Mouse (Mus musculus) cerebellum, adult 9-10 months (tissue): ENCODE results near the gene Colgalt2.
"Not testable (repeated sequence)": the region's sequence is repeated elsewhere in the genome, so short reads cannot be mapped to it uniquely, and the experiment has no call there.

Experiments
- DNase-seq: peaks from one replicate; pipeline ENCODE4 v3.0.0; 2022

Colgalt2 gene

GRCm38 (mm10) chr1:152422295-152422694 lies 22.7 kb downstream of the Colgalt2 start:
- DNase-seq = no peak

- no peak for DNase-seq
These were observed 23.4 kb downstream of the Colgalt2 start for GRCm38 (mm10) chr1:152423052-152423451.

DNA sequence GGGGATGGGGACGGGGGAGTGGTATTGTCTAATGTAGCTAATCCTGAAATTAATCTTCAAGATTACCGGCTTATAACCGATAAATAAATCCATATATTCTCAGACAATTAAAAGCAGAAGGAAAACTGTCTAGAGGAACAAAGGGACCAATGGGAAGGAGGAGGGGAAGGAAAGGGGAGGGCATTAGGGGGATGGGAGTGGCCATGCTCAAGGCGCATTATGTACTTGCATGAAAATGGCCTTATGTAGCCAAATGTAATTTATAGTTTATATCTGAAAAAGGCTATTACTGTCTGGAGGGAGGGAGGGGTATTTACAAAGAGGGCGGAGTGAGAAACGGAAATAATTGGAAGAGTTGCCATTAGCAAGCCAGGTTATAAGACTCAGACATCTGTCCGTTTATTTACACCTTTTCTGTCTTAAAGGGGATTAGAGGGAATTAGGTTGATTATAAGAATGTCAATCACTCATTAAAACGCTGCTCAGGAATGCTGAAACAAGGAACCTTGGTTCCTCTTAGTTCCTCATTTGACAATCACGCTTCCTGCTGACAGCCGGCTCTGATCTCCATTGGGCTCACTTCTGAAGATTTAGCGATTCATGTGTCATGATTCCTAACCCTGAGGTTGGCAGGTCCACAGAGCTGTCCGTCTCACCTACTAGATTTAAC lies 28.4 kb downstream of the Colgalt2 start:
- DNase-seq = no peak

DNA sequence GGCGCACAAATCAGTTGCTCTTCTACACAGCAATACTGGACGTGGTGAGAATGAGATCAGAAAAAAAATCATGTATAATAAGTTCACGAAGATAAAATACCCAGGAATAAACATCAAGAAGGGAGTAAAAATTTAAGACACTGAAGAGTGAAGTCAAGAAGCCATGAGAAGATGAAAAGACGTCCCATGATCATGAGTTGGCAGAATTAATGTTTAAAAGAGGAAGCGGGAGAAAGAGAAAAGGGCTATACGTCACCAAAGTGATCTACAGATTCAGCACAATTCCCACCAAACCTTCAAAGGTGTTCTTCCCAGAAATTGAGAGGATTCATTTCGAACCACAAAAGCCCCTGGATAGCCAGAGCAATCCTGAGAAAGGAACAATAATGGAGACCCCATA lies 30.2 kb downstream of the Colgalt2 start:
- no peak for DNase-seq

GRCm38 (mm10) chr1:152434166-152434565 lies 34.5 kb downstream of the Colgalt2 start:
- DNase-seq = no peak

GRCm38 (mm10) chr1:152437518-152437917 lies 37.9 kb downstream of the Colgalt2 start:
- DNase-seq = not testable (repeated sequence)

- DNase-seq = no peak
These were observed 39.8 kb downstream of the Colgalt2 start for GRCm38 (mm10) chr1:152439408-152439807.

DNA sequence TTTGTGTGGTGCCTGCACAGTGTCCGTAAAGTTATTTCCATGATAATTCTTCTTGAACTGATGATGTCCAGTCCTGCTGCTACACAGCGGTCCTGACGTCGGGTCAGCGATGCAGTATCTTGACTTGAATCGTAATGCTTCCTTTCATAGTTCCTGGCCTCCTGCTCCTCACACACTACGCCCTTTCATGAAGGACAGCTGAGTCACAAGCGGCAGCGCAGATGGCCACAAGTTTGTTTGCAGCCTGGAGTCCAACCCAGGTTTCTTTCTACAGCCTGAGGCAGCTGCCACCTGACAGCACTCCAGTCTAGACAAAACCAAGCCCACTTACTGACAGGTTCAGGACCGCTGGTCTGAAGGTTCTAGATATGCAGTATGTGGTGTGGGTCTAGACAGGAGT lies 40.2 kb downstream of the Colgalt2 start:
- no peak for DNase-seq

DNA sequence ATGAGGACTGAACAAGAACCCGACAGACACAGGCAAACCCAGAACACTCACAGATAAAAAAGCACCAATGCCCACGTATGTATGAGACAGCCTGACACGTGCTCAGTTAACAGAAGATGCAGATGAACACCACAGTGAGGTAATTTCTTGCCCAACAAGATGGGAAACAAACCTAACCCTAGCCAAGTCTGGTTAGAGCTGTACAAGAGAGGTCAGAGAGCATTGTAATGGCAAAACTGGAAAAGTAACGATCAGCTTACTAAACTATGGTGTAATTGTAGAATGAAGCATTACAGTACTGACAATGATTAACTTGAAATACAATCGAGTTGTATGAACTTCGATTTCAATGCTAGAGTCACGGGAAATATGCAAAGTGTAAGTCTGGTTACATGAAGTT lies 45.0 kb downstream of the Colgalt2 start:
- DNase-seq = no peak

- no peak for DNase-seq
These were observed 46.3 kb downstream of the Colgalt2 start for GRCm38 (mm10) chr1:152445925-152446324.

DNA sequence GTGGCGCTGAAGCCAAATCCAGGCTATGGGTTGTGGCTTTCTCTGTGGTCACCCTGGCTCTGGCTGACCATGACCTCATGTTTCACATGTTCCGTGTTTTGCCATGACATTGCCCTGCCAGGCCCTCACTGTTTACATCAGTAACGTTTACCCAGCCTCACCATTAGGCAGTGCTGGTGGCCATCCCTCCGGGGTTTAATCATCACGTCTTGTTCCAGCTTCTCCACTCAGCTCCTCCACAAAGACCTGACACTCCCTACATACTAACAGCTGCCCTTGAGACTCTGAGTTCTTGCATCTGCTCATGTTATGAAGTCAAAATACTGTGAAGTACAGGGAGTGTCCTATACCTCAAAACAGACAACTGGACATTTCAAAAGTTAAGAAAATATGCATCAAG lies 54.9 kb downstream of the Colgalt2 start:
- DNase-seq = no peak

- DNase-seq = no peak
These were observed 55.9 kb downstream of the Colgalt2 start for GRCm38 (mm10) chr1:152455275-152456243.

- no peak for DNase-seq
These were observed 56.6 kb downstream of the Colgalt2 start for GRCm38 (mm10) chr1:152456266-152456665.

GRCm38 (mm10) chr1:152457596-152457995 lies 58.0 kb downstream of the Colgalt2 start:
- no peak for DNase-seq

DNA sequence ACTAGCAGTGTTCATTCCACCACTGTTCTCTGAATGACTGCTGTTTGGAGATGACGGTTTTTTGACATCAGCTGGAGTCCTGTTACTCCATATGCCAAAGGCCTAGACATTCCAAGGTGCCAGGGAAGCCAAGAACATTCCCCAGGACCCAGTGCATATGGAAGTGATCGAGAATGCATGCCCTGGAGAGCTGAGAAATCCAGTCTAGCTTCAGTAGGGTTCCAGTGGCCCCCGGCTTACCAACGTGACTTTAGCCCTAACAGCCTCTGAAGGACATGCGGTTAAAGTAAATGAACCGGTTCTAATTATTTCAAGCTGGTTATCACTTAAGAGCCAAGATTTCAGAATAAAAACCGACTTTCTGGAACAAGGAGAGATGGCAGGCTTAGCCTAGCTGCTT lies 59.4 kb downstream of the Colgalt2 start:
- no peak for DNase-seq

- no peak for DNase-seq
These were observed 61.3 kb downstream of the Colgalt2 start for GRCm38 (mm10) chr1:152460931-152461330.

DNA sequence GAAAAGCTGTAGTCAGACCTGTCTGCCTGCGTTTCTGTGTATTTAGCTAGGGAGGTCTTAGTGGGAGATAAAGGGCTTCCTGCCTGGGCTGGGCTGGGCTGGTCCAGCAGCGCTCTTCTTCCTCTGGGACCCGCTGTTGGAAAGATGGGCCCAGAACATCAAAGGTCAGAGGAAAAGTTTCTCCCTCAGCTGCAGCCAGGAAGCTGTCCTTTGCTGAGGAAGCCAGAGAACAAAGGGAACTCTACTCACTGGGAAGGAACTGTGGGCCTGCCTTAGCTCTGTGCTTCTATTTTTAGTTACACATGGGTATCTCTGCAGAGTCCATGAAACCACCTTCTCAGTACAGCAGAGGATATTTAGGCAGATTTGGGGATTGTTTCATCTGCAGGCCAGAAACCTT lies 62.2 kb downstream of the Colgalt2 start:
- no peak for DNase-seq

GRCm38 (mm10) chr1:152462348-152462747 lies 62.7 kb downstream of the Colgalt2 start:
- no peak for DNase-seq

- no peak for DNase-seq
These were observed 66.7 kb downstream of the Colgalt2 start for GRCm38 (mm10) chr1:152466280-152466679.

GRCm38 (mm10) chr1:152468443-152468842 lies 68.8 kb downstream of the Colgalt2 start:
- DNase-seq = no peak

- DNase-seq = no peak
These were observed 76.5 kb downstream of the Colgalt2 start for GRCm38 (mm10) chr1:152476126-152476525.

DNA sequence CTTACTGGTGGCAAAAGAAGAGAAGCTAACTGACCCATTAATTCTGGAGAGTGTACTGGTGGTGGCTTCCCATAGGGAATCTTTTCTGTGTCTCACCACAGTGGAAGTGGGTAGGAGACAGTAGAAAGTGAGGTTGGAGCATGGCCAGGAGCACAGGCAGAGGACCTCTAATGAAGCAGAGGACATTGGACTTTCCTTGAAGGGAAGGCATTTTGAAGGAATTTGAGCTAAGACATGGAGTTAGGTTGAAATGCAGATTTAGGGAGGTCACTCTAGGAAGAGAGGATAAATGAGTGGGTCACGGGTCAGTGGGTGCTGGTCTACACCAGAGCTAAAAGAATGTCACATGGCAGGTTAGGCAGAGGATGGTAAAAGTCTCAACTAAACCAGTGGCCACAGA lies 91.2 kb downstream of the Colgalt2 start:
- DNase-seq = no peak

DNA sequence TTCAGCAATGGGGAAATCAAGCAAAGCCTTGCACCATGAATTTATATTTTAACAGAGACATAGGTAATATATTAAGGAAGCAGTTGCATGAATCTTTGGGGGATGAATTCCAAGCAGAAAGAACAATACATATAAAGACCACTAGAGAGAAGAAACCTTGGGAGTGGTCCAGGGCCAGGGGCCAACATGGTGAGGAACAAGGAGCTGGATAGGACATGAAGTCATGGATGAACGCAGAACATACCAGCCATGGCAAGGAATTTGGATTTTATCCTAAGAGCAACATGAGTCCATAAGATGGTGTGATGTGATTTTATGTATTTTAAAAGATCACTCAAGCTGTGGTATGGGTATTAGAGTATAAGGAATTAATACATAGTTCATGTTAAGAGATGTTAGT lies 92.6 kb downstream of the Colgalt2 start:
- no peak for DNase-seq

GRCm38 (mm10) chr1:152496831-152497230 lies 97.2 kb downstream of the Colgalt2 start:
- DNase-seq = no peak
